ENCODE assay signal across 24 mouse cellular contexts in the genomic region with DNA sequence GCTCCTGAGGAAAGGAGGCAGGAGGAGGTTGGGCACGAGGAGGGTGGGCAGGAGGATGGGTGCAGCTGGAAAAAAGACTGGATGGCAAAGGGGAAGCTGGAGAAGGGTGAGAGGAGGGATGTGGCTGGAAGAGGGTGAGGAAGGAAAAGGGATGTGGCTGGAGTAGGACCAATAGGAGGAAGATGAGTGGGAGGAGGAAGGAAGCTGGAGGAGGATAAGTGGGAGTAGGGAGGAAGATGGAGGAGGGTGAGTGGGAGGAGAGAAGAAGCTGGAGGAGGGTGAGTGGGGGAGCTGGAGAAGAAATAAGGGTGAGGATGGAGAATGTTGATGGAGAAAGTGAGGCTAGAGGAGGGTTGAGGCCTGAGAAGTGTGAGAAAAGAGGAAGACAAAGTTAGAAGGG. TPM values are rescaled to one million over a fixed set of nuclear protein-coding genes. Genes with fewer than 3 reads are reported as not detected.
DNase-seq lines count a peak whose midpoint lies in the region; ATAC-seq lines count a peak whose summit lies in the region.
"Had no signal": no experiment of that assay in that cellular context is flagged by ENCODE, and none has a peak within 500 bp of the region (broad histone marks: within the 10 kb centered on the region; RNA-seq: fewer than 3 reads in every experiment).

No protein-coding gene starts in this region.

- ATAC-seq in cerebellum, adult (ENCODE audit: insufficient number of reproducible peaks, low FRiP score, low TSS enrichment), result no peak
- ATAC-seq: CD4-positive, CD25-positive, alpha-beta regulatory T cell, adult 4 months; forebrain, embryonic 13.5 days; hindbrain, embryonic 16.5 days; intestine, embryonic 15.5 days had no signal

- H3K36me3 ChIP-seq in heart, embryonic 10.5 days, result peaks cover 20% of the 10 kb centered on the region
- H3K36me3 ChIP-seq: G1E had no signal

- WGBS in heart, embryonic 10.5 days, result 71% methylated on average over 1 of the region's 1 CpGs

- no peak overlapping the region for H3K4me3 ChIP-seq in heart, embryonic 10.5 days
- H3K4me3 ChIP-seq: embryonic facial prominence, embryonic 13.5 days; forebrain, embryonic 13.5 days; gastrocnemius, adult 2 months; heart, adult 2 months; heart, embryonic 13.5 days; hindbrain, embryonic 12.5 days; intestine, embryonic 15.5 days had no signal

- peak; percentile 1 for DNase-seq in cerebellum, adult 11-12 months
- DNase-seq in heart, embryonic 10.5 days (ENCODE audit: low spot score), result peak; percentile 61
- no peak for DNase-seq in heart, adult 9 months (ENCODE audit: low spot score in 2 of 2)
- peak; percentile 0 for DNase-seq in ovary, adult 18-20 months (ENCODE audit: low spot score)
- no peak for DNase-seq in ovary, postnatal 10 days (ENCODE audit: low spot score)
- no peak for DNase-seq in kidney, adult 11 months
- DNase-seq: adrenal gland, adult 8-10 months; adrenal gland, postnatal 36 days; B cell, adult 2 months; cerebellum, adult 11 months; cerebellum, adult 9-10 months; gastrocnemius, adult 2 months; heart, postnatal 4 days had no signal

- H3K4me1 ChIP-seq in heart, embryonic 10.5 days, result peaks cover 19% of the 10 kb centered on the region

- no peak overlapping the region for H3K27ac ChIP-seq in heart, embryonic 10.5 days
- H3K27ac ChIP-seq: embryonic facial prominence, embryonic 13.5 days; forebrain, embryonic 13.5 days; gastrocnemius, adult 2 months; heart, adult 2 months; heart, embryonic 13.5 days; hindbrain, embryonic 12.5 days; intestine, embryonic 15.5 days had no signal

- H3K27me3 ChIP-seq in heart, embryonic 10.5 days (ENCODE audit: insufficient read depth, poor library complexity, severe bottlenecking), result peaks cover 14% of the 10 kb centered on the region; the same call in 1 of the 2 replicates
- H3K27me3 ChIP-seq: hindbrain, embryonic 12.5 days; intestine, embryonic 15.5 days had no signal

- H3K9me3 ChIP-seq in heart, embryonic 10.5 days, result no peaks in the 10 kb centered on the region
- H3K9me3 ChIP-seq: embryonic facial prominence, embryonic 13.5 days; forebrain, embryonic 13.5 days; G1E; heart, embryonic 13.5 days; hindbrain, embryonic 12.5 days; intestine, embryonic 15.5 days had no signal

RNA-seq across cellular contexts. Expression of a gene that starts 1.8 kb away (rescaled TPM):
- 16.8 and 24.1 TPM in 2 replicates for polyA plus RNA-seq in heart, embryonic 10.5 days (2016; fragmentation: Nextera tagmentation; extraction: Ambion mirVana)

RNA-seq across cellular contexts. Expression of a gene that starts 19.6 kb away (rescaled TPM):
- 46.6 and 53.9 TPM in 2 replicates for polyA plus RNA-seq in heart, embryonic 10.5 days (2016; fragmentation: Nextera tagmentation; extraction: Ambion mirVana)

RNA-seq across cellular contexts. Expression of a gene that starts 51.7 kb away (rescaled TPM):
- not detected in 2 replicates for polyA plus RNA-seq in heart, embryonic 10.5 days (2016; fragmentation: Nextera tagmentation; extraction: Ambion mirVana)
- polyA plus RNA-seq: CD4-positive, CD25-positive, alpha-beta regulatory T cell, adult 4 months; embryonic facial prominence, embryonic 13.5 days; forebrain, embryonic 13.5 days; G1E; heart, embryonic 13.5 days; heart, postnatal 0 days; hindbrain, embryonic 12.5 days; hindbrain, embryonic 16.5 days; intestine, embryonic 15.5 days had no signal

Comparison
In these comparisons a context has a peak if more than half of its experiments do, and no peak if none do; other contexts are left out.
1. DNase-seq: peak in cerebellum, adult 11-12 months (single experiment), heart, embryonic 10.5 days (single experiment) and ovary, adult 18-20 months (single experiment); none in heart, adult 9 months (0 of 2), ovary, postnatal 10 days (single experiment) and kidney, adult 11 months (single experiment).